Mouse (Mus musculus): Measurements from ENCODE around the gene Bdnf. TPM values are rescaled to one million over a fixed set of nuclear protein-coding genes. Genes with fewer than 3 reads are reported as not detected.

Bdnf gene
- 1 to 10 TPM in 1 of 2 experiments, under 1 TPM in 1; 0.10 to 1.1 TPM for polyA plus RNA-seq (2017; shearing (Covaris generic))

DNA sequence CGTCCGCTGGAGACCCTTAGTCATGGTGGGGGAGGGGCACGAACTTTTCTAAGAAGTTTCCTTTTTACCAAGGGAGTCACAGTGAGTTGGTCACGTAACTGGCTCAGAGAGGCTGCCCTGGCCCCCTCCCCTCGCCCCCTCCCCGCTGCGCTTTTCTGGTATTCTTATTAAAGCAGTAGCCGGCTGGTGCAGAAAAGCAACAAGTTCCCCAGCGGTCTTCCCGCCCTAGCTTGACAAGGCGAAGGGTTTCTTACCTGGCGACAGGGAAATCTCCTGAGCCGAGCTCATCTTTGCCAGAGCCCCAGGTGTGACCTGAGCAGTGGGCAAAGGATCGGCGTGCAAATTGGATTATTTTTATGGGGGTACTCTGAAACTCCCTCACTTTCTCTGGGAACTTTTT is at the start of gene Bdnf:
Bdnf (plus strand) TSS at position 169 of the 400 bp plus-strand sequence.

Other genes starting within 250 kb of the Bdnf start
- 10 to 100 TPM; 42.9 to 49.3 TPM for gene Lin7c, start 216.2 kb downstream of the Bdnf start, polyA plus RNA-seq (2017; shearing (Covaris generic))
- 1 to 10 TPM in 1 of 2 experiments, under 1 TPM in 1; 0.59 to 2.1 TPM for gene Lgr4, start 242.9 kb downstream of the Bdnf start, polyA plus RNA-seq (2017; shearing (Covaris generic))

Data from inflammation-experienced regulatory T-cells (primary cell).